ENCODE assay signal across 7 mouse cellular contexts in the genomic region with DNA sequence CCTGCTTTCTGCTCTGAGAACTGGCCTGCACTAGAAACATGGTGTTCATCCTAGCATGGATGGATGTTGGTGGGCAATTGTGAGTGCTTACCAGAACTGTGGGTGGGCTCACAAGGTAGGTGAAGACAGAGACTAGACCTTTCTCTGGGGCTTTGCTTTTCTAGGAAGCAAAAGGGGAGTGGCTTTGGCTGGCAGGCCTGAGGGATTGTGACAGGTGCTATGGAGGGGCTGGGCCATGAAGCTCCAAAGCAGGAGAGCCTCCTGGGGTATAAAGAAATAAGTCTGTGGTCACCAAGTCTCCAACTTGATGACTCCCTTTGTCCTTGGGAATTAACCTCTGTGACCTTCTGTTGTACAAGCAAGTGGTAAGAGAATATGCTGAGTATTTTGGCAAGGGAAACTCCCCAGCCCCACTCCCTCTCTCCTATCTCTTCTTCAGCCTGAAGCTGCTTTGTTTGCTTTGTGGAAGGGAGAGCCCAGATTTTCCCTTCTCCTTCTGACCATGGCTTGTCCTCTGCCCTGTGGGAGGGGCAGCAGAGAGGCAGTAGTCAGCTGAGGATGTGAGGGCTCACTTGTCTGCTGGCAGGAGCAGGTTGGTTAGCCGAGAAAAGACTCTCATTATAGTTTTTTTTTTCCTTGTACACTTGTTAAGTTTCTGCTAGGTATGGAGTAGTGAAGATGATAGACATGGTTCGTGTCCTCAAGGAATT. TPM values are rescaled to one million over a fixed set of nuclear protein-coding genes. Genes with fewer than 3 reads are reported as not detected.
DNase-seq lines count a peak whose midpoint lies in the region; ATAC-seq and TF ChIP-seq lines count a peak whose summit lies in the region.

No protein-coding gene starts in this region.

- TF ChIP-seq CTCF in left cerebral cortex, adult 2 months (IDR thresholded peaks at IDR 0.05): no peak

- 60% methylated on average over 2 of the region's 2 CpGs for WGBS in hindbrain, embryonic 12.5 days

- DNase-seq in left cerebral cortex, adult 2 months (ENCODE audit: extremely low spot score in 1 of 2, low spot score in 2 of 2): no peak
- no peak for DNase-seq in left cerebral cortex, adult 11 months (ENCODE audit: low spot score)
- peak; percentile 64 to 71 for DNase-seq in kidney, postnatal 36 days
- no peak for DNase-seq in gastrocnemius, adult 8-10 months (ENCODE audit: low spot score in 2 of 2)
- DNase-seq in thymus, postnatal 10 days (ENCODE audit: low spot score in 2 of 2): no peak

- H3K4me1 ChIP-seq in brown adipose tissue, adult 24 weeks (ENCODE audit: control insufficient read depth, insufficient read depth, insufficient read length, low read length): peaks cover 72% of the 10 kb centered on the region
- peaks cover 71% of the 10 kb centered on the region for H3K4me1 ChIP-seq in hindbrain, embryonic 12.5 days

- H3K9ac ChIP-seq in hindbrain, embryonic 12.5 days: no peak overlapping the region

- intact Hi-C loops in left cerebral cortex, adult 2 months (cut with DNase I): no loop called here

- no peaks in the 10 kb centered on the region for H3K9me3 ChIP-seq in hindbrain, embryonic 12.5 days (replicated peaks)

- peaks cover 45% of the 10 kb centered on the region for H3K36me3 ChIP-seq in hindbrain, embryonic 12.5 days

- H3K4me2 ChIP-seq in hindbrain, embryonic 12.5 days (replicated peaks): no peak overlapping the region

- peak overlapping the region; percentile 56; the same call in 1 of the 2 replicates for H3K27ac ChIP-seq in left cerebral cortex, adult 2 months
- H3K27ac ChIP-seq in brown adipose tissue, adult 24 weeks (replicated peaks; ENCODE audit: low read depth, low read length): peak overlapping the region; percentile 70
- 0 out of 2 replicates have a peak overlapping the region, but pooled peaks have one; percentile 46 for H3K27ac ChIP-seq in hindbrain, embryonic 12.5 days

- no peak for ATAC-seq in hindbrain, embryonic 12.5 days (ENCODE audit: low FRiP score)

- no peaks in the 10 kb centered on the region for H3K27me3 ChIP-seq in hindbrain, embryonic 12.5 days

- H3K4me3 ChIP-seq in left cerebral cortex, adult 2 months: no peak overlapping the region
- no peak overlapping the region for H3K4me3 ChIP-seq in brown adipose tissue, adult 24 weeks (ENCODE audit: insufficient read depth, low read depth, low read length)
- H3K4me3 ChIP-seq in hindbrain, embryonic 12.5 days: no peak overlapping the region

RNA-seq across cellular contexts. Expression of a gene that starts 8.7 kb away (rescaled TPM):
- total RNA-seq in left cerebral cortex, adult 2 months (2021): 100 to 1,000 TPM; 117 to 123 TPM
- 18.2 TPM in 2 replicates for polyA plus RNA-seq in brown adipose tissue, adult 24 weeks (2012; ENCODE audit: insufficient read depth, insufficient read length, missing spikeins)
- 119 and 122 TPM in 2 replicates for polyA plus RNA-seq in hindbrain, embryonic 12.5 days (2016; fragmentation: Nextera tagmentation; extraction: Ambion mirVana)
- 10 to 100 TPM; 16.4 to 24.8 (median 19.4) TPM for total RNA-seq in gastrocnemius, adult 8-10 months (2022)

Comparison
In these comparisons a context has a peak if more than half of its experiments do, and no peak if none do; other contexts are left out.
1. DNase-seq: peak in kidney, postnatal 36 days (2 of 2); none in left cerebral cortex, adult 2 months (0 of 2), left cerebral cortex, adult 11 months (single experiment), gastrocnemius, adult 8-10 months (0 of 2) and thymus, postnatal 10 days (0 of 2).
2. RNA of a gene that starts 8.7 kb away (total RNA-seq): 117 to 123 TPM in left cerebral cortex, adult 2 months; 16.4 to 24.8 TPM in gastrocnemius, adult 8-10 months; every median in the first group is over 4 times any median in the second.
3. Peak in every context shown above with its lines, with median percentiles within 50 percentile points of each other: H3K27ac ChIP-seq.